Mouse (Mus musculus): Measurements from ENCODE around the gene Wdr11. TPM values are rescaled to one million over a fixed set of nuclear protein-coding genes. Genes with fewer than 3 reads are reported as not detected.

Wdr11 gene
- polyA plus RNA-seq, 1 experiment from 2014 or later, result 35.5 TPM

GRCm38 (mm10) chr7:129675852-129676251 is 84.2 kb downstream of the Wdr11 start:
- Histone ChIP-seq H3K27me3 (ENCODE audit: insufficient read depth, poor library complexity, severe bottlenecking) (no peaks in the 10 kb centered on the region; the same call in 1 of the 2 replicates), H3K36me3 (no peaks in the 10 kb centered on the region), H3K9me3 (no peaks in the 10 kb centered on the region), H3K4me3 (no peak overlapping the region), H3K27ac (no peak overlapping the region), H3K4me1 (peaks cover 8% of the 10 kb centered on the region; the same call in 1 of the 2 replicates)
- WGBS, result 88% methylated on average over 6 of the region's 6 CpGs
- DNase-seq (ENCODE audit: low spot score), result no peak

DNA sequence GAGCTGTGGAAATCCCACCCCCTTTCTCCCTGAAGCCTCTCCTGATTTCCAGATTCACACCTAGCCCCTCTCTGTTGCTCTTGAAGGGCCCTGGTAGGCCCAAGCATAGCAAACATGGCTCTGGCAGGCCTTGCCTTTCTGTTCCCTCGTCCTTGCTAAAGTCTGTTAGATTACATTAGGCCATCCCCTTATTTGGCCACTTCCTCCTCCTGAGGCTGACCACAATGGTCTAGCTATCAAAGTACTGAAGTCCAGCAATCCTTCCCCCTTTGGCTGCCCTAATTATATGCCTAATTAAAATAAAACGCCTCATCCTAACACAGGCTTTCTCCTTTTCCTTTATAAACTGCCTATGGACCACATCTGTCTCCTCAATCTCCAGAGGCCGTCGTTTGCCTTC is 85.5 kb downstream of the Wdr11 start:
- Histone ChIP-seq H3K36me3 (no peaks in the 10 kb centered on the region), H3K4me3 (no peak overlapping the region), H3K27ac (no peak overlapping the region), H3K27me3 (ENCODE audit: insufficient read depth, poor library complexity, severe bottlenecking) (no peaks in the 10 kb centered on the region; the same call in 1 of the 2 replicates), H3K9me3 (no peaks in the 10 kb centered on the region), H3K4me1 (peaks cover 16% of the 10 kb centered on the region; the same call in 1 of the 2 replicates)
- no peak for DNase-seq (ENCODE audit: low spot score)
- 74% methylated on average over 4 of the region's 4 CpGs for WGBS

GRCm38 (mm10) chr7:129678431-129678830 is 86.8 kb downstream of the Wdr11 start:
- no peak overlapping the region for H3K4me3 ChIP-seq
- DNase-seq (ENCODE audit: low spot score), result no peak
- peaks cover 29% of the 10 kb centered on the region for H3K4me1 ChIP-seq
- H3K27ac ChIP-seq, result no peak overlapping the region
- no peaks in the 10 kb centered on the region for H3K9me3 ChIP-seq
- no peaks in the 10 kb centered on the region for H3K36me3 ChIP-seq
- H3K27me3 ChIP-seq (ENCODE audit: insufficient read depth, poor library complexity, severe bottlenecking), result no peaks in the 10 kb centered on the region
- WGBS, result 57% methylated on average over 8 of the region's 8 CpGs

DNA sequence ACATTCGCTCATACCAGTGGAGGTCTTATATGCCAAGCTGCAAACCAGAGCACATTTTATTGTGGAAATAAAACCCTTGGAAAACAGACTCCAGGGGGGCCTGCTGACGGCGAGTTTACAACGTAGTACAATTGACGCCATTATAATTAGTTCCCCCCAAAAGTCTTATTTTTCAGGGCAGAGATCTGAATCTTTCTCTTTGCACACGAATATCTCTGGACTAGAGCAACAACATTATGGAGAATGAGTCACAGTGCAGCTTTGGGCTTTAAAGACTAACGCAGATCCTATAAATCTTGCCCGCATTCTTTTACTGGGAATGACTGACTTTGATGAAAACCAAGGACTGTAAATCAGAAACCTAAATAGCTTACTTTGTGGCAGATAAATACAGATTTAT is 87.3 kb downstream of the Wdr11 start:
- no peak overlapping the region for H3K27ac ChIP-seq
- no peaks in the 10 kb centered on the region for H3K9me3 ChIP-seq
- no peaks in the 10 kb centered on the region for H3K27me3 ChIP-seq (ENCODE audit: insufficient read depth, poor library complexity, severe bottlenecking)
- DNase-seq (ENCODE audit: low spot score), result no peak
- no peaks in the 10 kb centered on the region for H3K36me3 ChIP-seq
- H3K4me1 ChIP-seq, result peaks cover 34% of the 10 kb centered on the region
- H3K4me3 ChIP-seq, result no peak overlapping the region
- WGBS, result 80% methylated on average over 8 of the region's 8 CpGs

GRCm38 (mm10) chr7:129680534-129681210 is 89.0 kb downstream of the Wdr11 start:
- no peaks in the 10 kb centered on the region for H3K36me3 ChIP-seq
- no peaks in the 10 kb centered on the region for H3K9me3 ChIP-seq
- H3K4me1 ChIP-seq, result peaks cover 39% of the 10 kb centered on the region
- no peak overlapping the region for H3K4me3 ChIP-seq
- 72% methylated on average over 10 of the region's 10 CpGs for WGBS
- no peak for DNase-seq (ENCODE audit: low spot score)
- H3K27ac ChIP-seq, result 0 out of 2 replicates have a peak overlapping the region, but pooled peaks have one; percentile 47
- no peaks in the 10 kb centered on the region for H3K27me3 ChIP-seq (ENCODE audit: insufficient read depth, poor library complexity, severe bottlenecking)

- DNase-seq (ENCODE audit: low spot score), result peak; percentile 53
- Histone ChIP-seq H3K27me3 (ENCODE audit: insufficient read depth, poor library complexity, severe bottlenecking) (no peaks in the 10 kb centered on the region), H3K36me3 (no peaks in the 10 kb centered on the region), H3K4me3 (no peak overlapping the region), H3K9me3 (no peaks in the 10 kb centered on the region), H3K4me1 (peaks cover 43% of the 10 kb centered on the region), H3K27ac (peak overlapping the region; percentile 53)
- WGBS, result 30% methylated on average over 3 of the region's 3 CpGs
Observed at GRCm38 (mm10) chr7:129682525-129682924, 90.9 kb downstream of the Wdr11 start.

GRCm38 (mm10) chr7:129685326-129685725 is 93.7 kb downstream of the Wdr11 start:
- peak; percentile 74 for DNase-seq (ENCODE audit: low spot score)
- H3K27ac ChIP-seq, result no peak overlapping the region
- 77% methylated on average over 5 of the region's 5 CpGs for WGBS

More at GRCm38 (mm10) chr7:129685326-129685725, 93.7 kb downstream of the Wdr11 start:
- Histone ChIP-seq H3K27me3 (ENCODE audit: insufficient read depth, poor library complexity, severe bottlenecking) (no peaks in the 10 kb centered on the region), H3K36me3 (no peaks in the 10 kb centered on the region), H3K9me3 (no peaks in the 10 kb centered on the region), H3K4me3 (no peak overlapping the region), H3K4me1 (peaks cover 49% of the 10 kb centered on the region)
